Mouse (Mus musculus) liver, embryonic 15.5 days (tissue): ENCODE results near the gene Itga2b. TPM values are rescaled to one million over a fixed set of nuclear protein-coding genes. Genes with fewer than 3 reads are reported as not detected.
"Not testable (repeated sequence)": the region's sequence is repeated elsewhere in the genome, so short reads cannot be mapped to it uniquely, and the experiment has no call there.

Source experiments
- ATAC-seq: fragments of 200-750 bp; cut with Nextera tagmentation; 2 replicates; pipeline ENCODE4 v1.8.0; 2017; ENCODE audit warnings: moderate number of reproducible peaks, mild to moderate bottlenecking, moderate library complexity; ENCODE audit not compliant: insufficient read depth
- H3K27ac ChIP-seq: fragments of 300-500 bp; sonication (generic); replicated peaks from 2 replicates; pipeline ENCODE4 v1.5.1; 2015; ENCODE audit warnings: mild to moderate bottlenecking, inconsistent platforms
- H3K27me3 ChIP-seq: fragments of 300-500 bp; sonication (generic); 2 replicates; pipeline ENCODE4 v1.6.1; 2015; ENCODE audit warnings: mild to moderate bottlenecking, inconsistent platforms
- H3K36me3 ChIP-seq: fragments of 300-500 bp; sonication (generic); replicated peaks from 2 replicates; pipeline ENCODE4 v1.6.1; 2015; ENCODE audit warnings: moderate library complexity, mild to moderate bottlenecking, inconsistent platforms
- H3K4me1 ChIP-seq: fragments of 300-500 bp; sonication (generic); replicated peaks from 2 replicates; pipeline ENCODE4 v1.6.1; 2015; ENCODE audit warnings: inconsistent platforms
- H3K4me2 ChIP-seq: fragments of 300-500 bp; sonication (generic); 2 replicates; pipeline ENCODE4 v1.6.1; 2015; ENCODE audit warnings: moderate library complexity, mild to moderate bottlenecking, inconsistent platforms
- H3K4me3 ChIP-seq: fragments of 300-500 bp; sonication (generic); replicated peaks from 2 replicates; pipeline ENCODE4 v1.5.1; 2015; ENCODE audit warnings: mild to moderate bottlenecking, inconsistent platforms
- H3K9ac ChIP-seq: fragments of 300-500 bp; sonication (generic); 2 replicates; pipeline ENCODE4 v1.6.1; 2015; ENCODE audit warnings: moderate library complexity, mild to moderate bottlenecking, inconsistent platforms
- H3K9me3 ChIP-seq: fragments of 300-500 bp; sonication (generic); replicated peaks from 2 replicates; pipeline ENCODE4 v1.6.1; 2016; ENCODE audit warnings: inconsistent platforms
- WGBS: fragments of 180-500 bp; shearing (Covaris S2); methylation state at CpG from one replicate; pipeline ENCODE4 v1.1.7; 2015; ENCODE audit warnings: mixed read lengths; ENCODE audit not compliant: insufficient replicate concordance; 5-methylcytosine and 5-hydroxymethylcytosine counted together
- polyA plus RNA-seq: library from polyadenylated mRNA; unstranded; fragments of >200 nt; fragmentation: Nextera tagmentation; extraction: Ambion mirVana; gene quantifications from 2 replicates; pipeline ENCODE4 v1.2.1, GENCODE M21; 2015

Gene Itga2b
- polyA plus RNA-seq, 1 experiment from 2014 or later = 26.9 TPM

- Histone ChIP-seq H3K4me2 (no peak overlapping the region), H3K27me3 (peaks cover 33% of the 10 kb centered on the region), H3K27ac (no peak overlapping the region), H3K4me1 (peaks cover 17% of the 10 kb centered on the region), H3K36me3 (no peaks in the 10 kb centered on the region), H3K4me3 (no peak overlapping the region), H3K9me3 (no peaks in the 10 kb centered on the region), H3K9ac (no peak overlapping the region)
- ATAC-seq = no peak
- WGBS = 48% methylated on average over 8 of the region's 8 CpGs
Observed at GRCm38 (mm10) chr11:102425555-102426316, 44.2 kb downstream of the Itga2b start.

GRCm38 (mm10) chr11:102424666-102425065 lies 45.3 kb downstream of the Itga2b start:
- ATAC-seq = no peak
- Histone ChIP-seq H3K9me3 (no peaks in the 10 kb centered on the region), H3K4me3 (no peak overlapping the region), H3K4me1 (peaks cover 8% of the 10 kb centered on the region), H3K36me3 (no peaks in the 10 kb centered on the region), H3K9ac (no peak overlapping the region), H3K27ac (no peak overlapping the region), H3K4me2 (no peak overlapping the region), H3K27me3 (peaks cover 34% of the 10 kb centered on the region)
- WGBS = 67% methylated on average over 6 of the region's 6 CpGs

GRCm38 (mm10) chr11:102421559-102421958 lies 48.4 kb downstream of the Itga2b start:
- H3K4me1 ChIP-seq = peaks cover 2% of the 10 kb centered on the region; the same call in 1 of the 2 replicates
- peaks cover 22% of the 10 kb centered on the region for H3K27me3 ChIP-seq
- no peak overlapping the region for H3K27ac ChIP-seq
- no peak for ATAC-seq
- H3K4me2 ChIP-seq = no peak overlapping the region
- H3K9me3 ChIP-seq = no peaks in the 10 kb centered on the region
- H3K9ac ChIP-seq = no peak overlapping the region
- no peaks in the 10 kb centered on the region for H3K36me3 ChIP-seq
- WGBS = 47% methylated on average over 8 of the region's 8 CpGs
- no peak overlapping the region for H3K4me3 ChIP-seq

- no peak overlapping the region for H3K4me2 ChIP-seq
- no peak overlapping the region for H3K9ac ChIP-seq
- peaks cover 32% of the 10 kb centered on the region for H3K27me3 ChIP-seq
- no peak for ATAC-seq
- H3K9me3 ChIP-seq = no peaks in the 10 kb centered on the region
- H3K4me1 ChIP-seq = peaks cover 2% of the 10 kb centered on the region; the same call in 1 of the 2 replicates
- no peak overlapping the region for H3K4me3 ChIP-seq
- H3K36me3 ChIP-seq = no peaks in the 10 kb centered on the region
- H3K27ac ChIP-seq = no peak overlapping the region
Observed at GRCm38 (mm10) chr11:102418887-102419286, 51.0 kb downstream of the Itga2b start.

GRCm38 (mm10) chr11:102417160-102417559 lies 52.8 kb downstream of the Itga2b start:
- Histone ChIP-seq H3K4me3 (no peak overlapping the region), H3K4me1 (peaks cover 2% of the 10 kb centered on the region; the same call in 1 of the 2 replicates), H3K9ac (no peak overlapping the region), H3K4me2 (no peak overlapping the region), H3K9me3 (no peaks in the 10 kb centered on the region), H3K36me3 (no peaks in the 10 kb centered on the region), H3K27ac (no peak overlapping the region), H3K27me3 (peaks cover 35% of the 10 kb centered on the region)
- WGBS = 53% methylated on average over 1 of the region's 1 CpGs
- ATAC-seq = no peak

GRCm38 (mm10) chr11:102415034-102415802 lies 54.7 kb downstream of the Itga2b start:
- Histone ChIP-seq H3K4me2 (no peak overlapping the region), H3K9me3 (no peaks in the 10 kb centered on the region), H3K9ac (no peak overlapping the region), H3K27ac (no peak overlapping the region), H3K4me3 (no peak overlapping the region), H3K27me3 (peaks cover 30% of the 10 kb centered on the region), H3K36me3 (no peaks in the 10 kb centered on the region), H3K4me1 (peaks cover 15% of the 10 kb centered on the region)
- no peak for ATAC-seq
- WGBS = 65% methylated on average over 10 of the region's 10 CpGs

GRCm38 (mm10) chr11:102413059-102413458 lies 56.9 kb downstream of the Itga2b start:
- Histone ChIP-seq H3K9me3 (no peaks in the 10 kb centered on the region), H3K27me3 (peaks cover 30% of the 10 kb centered on the region), H3K36me3 (no peaks in the 10 kb centered on the region), H3K4me1 (peaks cover 34% of the 10 kb centered on the region), H3K4me2 (no peak overlapping the region), H3K4me3 (no peak overlapping the region), H3K9ac (no peak overlapping the region), H3K27ac (no peak overlapping the region)
- 72% methylated on average over 8 of the region's 8 CpGs for WGBS
- no peak for ATAC-seq

GRCm38 (mm10) chr11:102411704-102412103 lies 58.2 kb downstream of the Itga2b start:
- Histone ChIP-seq H3K4me1 (peaks cover 40% of the 10 kb centered on the region), H3K27ac (peak overlapping the region; percentile 53), H3K27me3 (peaks cover 19% of the 10 kb centered on the region), H3K36me3 (no peaks in the 10 kb centered on the region), H3K4me3 (peak overlapping the region; percentile 17), H3K4me2 (peak overlapping the region; percentile 38; the same call in 1 of the 2 replicates), H3K9me3 (no peaks in the 10 kb centered on the region), H3K9ac (no peak overlapping the region)
- no peak for ATAC-seq
- 7% methylated on average over 11 of the region's 11 CpGs for WGBS

- ATAC-seq = no peak
- WGBS = 72% methylated on average over 3 of the region's 3 CpGs
- Histone ChIP-seq H3K9me3 (no peaks in the 10 kb centered on the region), H3K4me1 (peaks cover 47% of the 10 kb centered on the region), H3K4me2 (peak overlapping the region; percentile 38; the same call in 1 of the 2 replicates), H3K4me3 (no peak overlapping the region), H3K27me3 (peaks cover 17% of the 10 kb centered on the region), H3K27ac (peak overlapping the region; percentile 53), H3K9ac (no peak overlapping the region), H3K36me3 (peaks cover 4% of the 10 kb centered on the region)
Observed at GRCm38 (mm10) chr11:102411061-102411460, 58.9 kb downstream of the Itga2b start.

GRCm38 (mm10) chr11:102410345-102410744 lies 59.6 kb downstream of the Itga2b start:
- Histone ChIP-seq H3K4me1 (peaks cover 54% of the 10 kb centered on the region), H3K4me2 (peak overlapping the region; percentile 95; the same call in 1 of the 2 replicates), H3K27me3 (peaks cover 14% of the 10 kb centered on the region), H3K36me3 (peaks cover 11% of the 10 kb centered on the region), H3K27ac (peak overlapping the region; percentile 98)
- not testable (repeated sequence) for H3K4me3 ChIP-seq, ATAC-seq, H3K9me3 ChIP-seq, H3K9ac ChIP-seq
- 81% methylated on average over 3 of the region's 3 CpGs for WGBS

GRCm38 (mm10) chr11:102409795-102410330 lies 60.1 kb downstream of the Itga2b start:
- peaks cover 16% of the 10 kb centered on the region for H3K36me3 ChIP-seq
- H3K27ac ChIP-seq = peak overlapping the region; percentile 98
- peaks cover 59% of the 10 kb centered on the region for H3K4me1 ChIP-seq
- peak overlapping the region; percentile 95 for H3K4me2 ChIP-seq
- peak overlapping the region; percentile 92; the same call in 1 of the 2 replicates for H3K4me3 ChIP-seq
- no peak for ATAC-seq
- peak overlapping the region; percentile 59; the same call in 1 of the 2 replicates for H3K9ac ChIP-seq
- peaks cover 9% of the 10 kb centered on the region for H3K27me3 ChIP-seq
- WGBS = 70% methylated on average over 3 of the region's 3 CpGs
- no peaks in the 10 kb centered on the region for H3K9me3 ChIP-seq
